Comparison of ENCODE assay signal across 15 mouse cellular contexts in genomic region chr1:84522963-84523280, GRCm38 (mm10).
DNase-seq lines count a peak whose midpoint lies in the region; ATAC-seq and TF ChIP-seq lines count a peak whose summit lies in the region.
"Had no signal": no experiment of that assay in that cellular context is flagged by ENCODE, and none has a peak within 500 bp of the region (broad histone marks: within the 10 kb centered on the region; RNA-seq: fewer than 3 reads in every experiment).

No protein-coding gene starts in this region.

- H3K36me3 ChIP-seq in heart, embryonic 11.5 days (ENCODE audit: control insufficient read depth, insufficient read depth, low read length), result no peaks in the 10 kb centered on the region
- no peaks in the 10 kb centered on the region for H3K36me3 ChIP-seq in hindbrain, embryonic 14.5 days (replicated peaks; ENCODE audit: control insufficient read depth, insufficient read depth)
- H3K36me3 ChIP-seq: embryonic facial prominence, embryonic 15.5 days; hindbrain, embryonic 12.5 days; liver, embryonic 13.5 days had no signal

- ATAC-seq in heart, embryonic 11.5 days (replicated peaks; ENCODE audit: insufficient number of reproducible peaks, low FRiP score, low TSS enrichment), result no peak
- no peak for ATAC-seq in hindbrain, embryonic 14.5 days (ENCODE audit: low FRiP score)
- ATAC-seq: intestine, embryonic 16.5 days had no signal

- peak; percentile 22 to 43 for DNase-seq in heart, adult 18-20 months
- peak; percentile 22 to 46 for DNase-seq in right cerebral cortex, adult 2 months (ENCODE audit: low spot score in 2 of 2)
- no peak for DNase-seq in right cerebral cortex, postnatal 25 days
- DNase-seq in layer of hippocampus, adult 2 months (ENCODE audit: low spot score in 2 of 2), result peak; percentile 55 to 64
- peak; percentile 58 for DNase-seq in telencephalon, adult 2 months (ENCODE audit: low read depth, low spot score)
- DNase-seq in B cell, adult 2 months, result no peak
- no peak for DNase-seq in hindbrain, embryonic 14.5 days (ENCODE audit: low spot score)
- DNase-seq: cerebellum, postnatal 25 days; kidney, postnatal 14 days; liver, embryonic 13.5 days; lung, postnatal 10 days had no signal

- no peaks in the 10 kb centered on the region for H3K9me3 ChIP-seq in heart, embryonic 11.5 days (replicated peaks; ENCODE audit: control insufficient read depth, low read length)
- H3K9me3 ChIP-seq in hindbrain, embryonic 14.5 days (ENCODE audit: control insufficient read depth, low read length), result no peaks in the 10 kb centered on the region
- H3K9me3 ChIP-seq: embryonic facial prominence, embryonic 15.5 days; hindbrain, embryonic 12.5 days; liver, embryonic 13.5 days had no signal

- no peaks in the 10 kb centered on the region for H3K4me1 ChIP-seq in heart, embryonic 11.5 days (ENCODE audit: control insufficient read depth, insufficient read depth, low read length)
- H3K4me1 ChIP-seq in hindbrain, embryonic 14.5 days (replicated peaks; ENCODE audit: control insufficient read depth, insufficient read depth, low read length), result no peaks in the 10 kb centered on the region; the same call in 1 of the 2 replicates
- H3K4me1 ChIP-seq: liver, embryonic 13.5 days had no signal

- no peak for TF ChIP-seq CTCF in layer of hippocampus, adult 2 months (conservative IDR thresholded peaks at IDR 0.05)

- H3K9ac ChIP-seq in heart, embryonic 11.5 days (ENCODE audit: low read depth, low read length), result no peak overlapping the region
- no peak overlapping the region for H3K9ac ChIP-seq in hindbrain, embryonic 14.5 days
- H3K9ac ChIP-seq: embryonic facial prominence, embryonic 15.5 days; hindbrain, embryonic 12.5 days; liver, embryonic 13.5 days had no signal

- H3K27ac ChIP-seq in heart, embryonic 11.5 days (ENCODE audit: low read depth, low read length), result no peak overlapping the region
- no peak overlapping the region for H3K27ac ChIP-seq in layer of hippocampus, adult 2 months
- H3K27ac ChIP-seq in hindbrain, embryonic 14.5 days, result no peak overlapping the region
- H3K27ac ChIP-seq: embryonic facial prominence, embryonic 15.5 days; hindbrain, embryonic 12.5 days; liver, embryonic 13.5 days had no signal

- WGBS in heart, embryonic 11.5 days (ENCODE audit: insufficient replicate concordance), result 71% methylated on average over 4 of the region's 4 CpGs
- 68% methylated on average over 4 of the region's 4 CpGs for WGBS in hindbrain, embryonic 14.5 days

- no peak overlapping the region for H3K4me2 ChIP-seq in heart, embryonic 11.5 days
- no peak overlapping the region for H3K4me2 ChIP-seq in hindbrain, embryonic 14.5 days (replicated peaks)
- H3K4me2 ChIP-seq: embryonic facial prominence, embryonic 15.5 days; hindbrain, embryonic 12.5 days; liver, embryonic 13.5 days had no signal

- H3K27me3 ChIP-seq in heart, embryonic 11.5 days (ENCODE audit: control insufficient read depth, insufficient read depth, low read length), result no peaks in the 10 kb centered on the region
- no peaks in the 10 kb centered on the region for H3K27me3 ChIP-seq in hindbrain, embryonic 14.5 days (ENCODE audit: control insufficient read depth, insufficient read depth, low read length)
- H3K27me3 ChIP-seq: embryonic facial prominence, embryonic 15.5 days; hindbrain, embryonic 12.5 days; liver, embryonic 13.5 days had no signal

- no peak overlapping the region for H3K4me3 ChIP-seq in heart, embryonic 11.5 days (ENCODE audit: low read depth, low read length)
- no peak overlapping the region for H3K4me3 ChIP-seq in layer of hippocampus, adult 2 months
- no peak overlapping the region for H3K4me3 ChIP-seq in hindbrain, embryonic 14.5 days (replicated peaks; ENCODE audit: low read length)
- H3K4me3 ChIP-seq: embryonic facial prominence, embryonic 15.5 days; hindbrain, embryonic 12.5 days; liver, embryonic 13.5 days had no signal

Comparison
In these comparisons a context has a peak if more than half of its experiments do, and no peak if none do; other contexts are left out.
1. DNase-seq: peak in heart, adult 18-20 months (2 of 2), right cerebral cortex, adult 2 months (2 of 2), layer of hippocampus, adult 2 months (2 of 2) and telencephalon, adult 2 months (single experiment); none in right cerebral cortex, postnatal 25 days (single experiment), B cell, adult 2 months (0 of 2) and hindbrain, embryonic 14.5 days (single experiment).